Mouse (Mus musculus): ENCODE measurements at regions not wholly inside any gene's neighbourhood (a gene's known extent, or its start where the extent isn't known, plus 50 kb on each side); places are given as distances from the start of the nearest gene placed in this dataset.

DNA sequence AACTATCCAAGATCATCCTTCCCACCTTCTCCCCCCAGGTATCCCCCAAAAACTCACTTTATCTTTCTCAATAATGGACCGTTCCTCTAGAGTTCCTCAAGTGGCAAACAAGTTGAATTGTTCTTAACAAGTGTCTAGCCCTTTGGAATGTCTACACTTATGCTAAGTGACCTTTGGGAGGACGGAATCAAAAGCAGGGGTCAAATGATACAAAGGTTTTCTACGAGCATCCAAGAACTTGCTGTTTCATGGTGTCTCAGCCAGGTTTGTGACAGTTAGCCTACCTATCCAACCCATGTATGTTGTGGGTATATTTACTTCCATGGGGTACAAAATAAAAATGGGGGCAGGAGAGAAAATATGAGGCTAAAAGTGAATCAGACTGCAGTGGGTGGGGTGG, 136.7 kb upstream of the Cttnbp2 start:
- Histone ChIP-seq H3K9ac (no peak overlapping the region), H3K27ac (no peak overlapping the region), H3K27me3 (no peaks in the 10 kb centered on the region), H3K36me3 (ENCODE audit: poor library complexity, severe bottlenecking) (no peaks in the 10 kb centered on the region), H3K4me2 (no peak overlapping the region), H3K9me3 (replicated peaks) (no peaks in the 10 kb centered on the region), H3K4me3 (no peak overlapping the region), H3K4me1 (no peaks in the 10 kb centered on the region)
- WGBS, result 82% methylated on average over 3 of the region's 3 CpGs
- ATAC-seq, result no peak

DNA sequence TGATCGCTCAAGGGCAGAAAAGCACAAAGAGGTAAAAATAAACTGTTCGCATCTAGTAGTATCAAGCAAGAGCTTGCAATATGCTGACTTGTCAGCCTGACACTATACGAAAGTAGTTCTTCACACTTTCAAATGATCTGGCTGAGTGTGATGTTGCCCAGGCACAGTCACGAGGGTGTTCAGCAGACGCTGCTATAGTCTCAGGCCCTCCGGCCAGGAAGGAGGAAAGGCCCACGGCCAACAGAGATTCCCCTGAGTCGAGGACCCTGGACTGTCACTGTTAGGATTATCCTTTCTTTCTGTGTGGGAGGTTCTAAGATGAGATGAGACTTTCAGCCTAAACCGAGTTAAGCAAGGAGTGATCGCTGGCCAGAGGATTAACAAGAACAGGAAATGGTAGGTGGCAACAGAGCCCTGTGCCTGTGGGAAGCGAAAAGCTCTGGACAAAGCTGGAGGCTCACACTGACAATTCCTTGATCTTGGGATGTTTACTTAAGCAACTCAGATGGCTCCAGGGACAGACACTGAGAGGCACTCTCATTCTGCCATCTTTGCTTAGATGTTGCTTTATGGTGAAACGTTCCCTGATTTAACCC, 137.5 kb upstream of the Cttnbp2 start:
- H3K27ac ChIP-seq, result no peak overlapping the region
- H3K27me3 ChIP-seq, result no peaks in the 10 kb centered on the region
- WGBS, result 74% methylated on average over 12 of the region's 12 CpGs
- peak; percentile 23; the same call in 1 of the 2 replicates for ATAC-seq
- no peak overlapping the region for H3K9ac ChIP-seq
- H3K4me2 ChIP-seq, result no peak overlapping the region
- H3K4me3 ChIP-seq, result no peak overlapping the region
- no peaks in the 10 kb centered on the region for H3K9me3 ChIP-seq (replicated peaks)
- peaks cover 3% of the 10 kb centered on the region for H3K4me1 ChIP-seq
- no peaks in the 10 kb centered on the region for H3K36me3 ChIP-seq (ENCODE audit: poor library complexity, severe bottlenecking)

- H3K36me3 ChIP-seq (ENCODE audit: poor library complexity, severe bottlenecking), result no peaks in the 10 kb centered on the region
- H3K4me2 ChIP-seq, result no peak overlapping the region
- H3K4me3 ChIP-seq, result no peak overlapping the region
- no peak overlapping the region for H3K9ac ChIP-seq
- no peak; the same call in 1 of the 2 replicates for ATAC-seq
- WGBS, result 41% methylated on average over 6 of the region's 6 CpGs
- peaks cover 9% of the 10 kb centered on the region for H3K4me1 ChIP-seq
- no peaks in the 10 kb centered on the region for H3K27me3 ChIP-seq
- H3K9me3 ChIP-seq (replicated peaks), result no peaks in the 10 kb centered on the region
- H3K27ac ChIP-seq, result no peak overlapping the region
These were observed 139.6 kb upstream of the Cttnbp2 start for GRCm38 (mm10) chr6:18654275-18654674.

- Histone ChIP-seq H3K4me3 (no peak overlapping the region), H3K9me3 (replicated peaks) (no peaks in the 10 kb centered on the region), H3K27ac (no peak overlapping the region), H3K4me2 (no peak overlapping the region), H3K4me1 (peaks cover 9% of the 10 kb centered on the region), H3K9ac (no peak overlapping the region), H3K36me3 (ENCODE audit: poor library complexity, severe bottlenecking) (no peaks in the 10 kb centered on the region), H3K27me3 (no peaks in the 10 kb centered on the region)
- WGBS, result 74% methylated on average over 4 of the region's 4 CpGs
- ATAC-seq, result no peak
These were observed 141.6 kb upstream of the Cttnbp2 start for GRCm38 (mm10) chr6:18656202-18656601.

DNA sequence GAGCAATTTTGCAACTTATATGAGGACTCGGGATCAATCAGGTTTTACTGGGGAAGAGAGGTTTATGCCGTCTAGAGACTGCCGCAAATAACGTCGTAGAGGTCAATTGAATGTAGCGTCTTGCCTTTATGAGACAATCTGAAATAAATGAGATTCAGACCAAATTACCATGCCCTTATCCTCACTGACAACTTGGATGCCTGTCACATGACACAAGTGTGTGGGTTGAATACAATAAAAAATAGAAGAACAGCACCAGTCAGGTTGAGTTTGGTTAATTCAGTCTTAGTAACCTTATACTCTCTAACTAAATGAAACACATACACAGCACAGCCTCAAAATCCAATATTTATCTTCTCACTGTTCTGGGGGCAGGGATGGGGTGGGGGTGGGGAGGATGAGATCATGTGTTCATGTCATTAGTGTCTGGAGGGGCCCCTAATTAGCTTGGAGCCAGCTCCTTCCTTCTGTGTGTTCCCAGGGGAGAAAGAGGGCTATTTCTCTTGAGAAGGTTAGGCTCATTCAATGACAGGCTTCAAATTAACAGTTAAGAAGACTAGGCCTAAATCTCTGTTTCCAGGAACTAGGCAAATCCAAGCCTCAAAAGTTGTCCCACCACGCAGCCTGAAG, 142.2 kb upstream of the Cttnbp2 start:
- H3K36me3 ChIP-seq (ENCODE audit: poor library complexity, severe bottlenecking), result no peaks in the 10 kb centered on the region
- no peak overlapping the region for H3K27ac ChIP-seq
- no peak overlapping the region for H3K9ac ChIP-seq
- H3K4me1 ChIP-seq, result peaks cover 9% of the 10 kb centered on the region
- H3K27me3 ChIP-seq, result no peaks in the 10 kb centered on the region
- peak; percentile 36; the same call in 1 of the 2 replicates for ATAC-seq
- no peak overlapping the region for H3K4me2 ChIP-seq
- H3K9me3 ChIP-seq (replicated peaks), result no peaks in the 10 kb centered on the region
- WGBS, result 72% methylated on average over 7 of the region's 7 CpGs
- H3K4me3 ChIP-seq, result no peak overlapping the region

- Histone ChIP-seq H3K27me3 (no peaks in the 10 kb centered on the region), H3K9ac (no peak overlapping the region), H3K4me2 (no peak overlapping the region), H3K36me3 (ENCODE audit: poor library complexity, severe bottlenecking) (no peaks in the 10 kb centered on the region), H3K4me1 (no peaks in the 10 kb centered on the region), H3K9me3 (replicated peaks) (no peaks in the 10 kb centered on the region), H3K4me3 (no peak overlapping the region), H3K27ac (no peak overlapping the region)
- 92% methylated on average over 4 of the region's 4 CpGs for WGBS
- no peak for ATAC-seq
These were observed 150.0 kb upstream of the Cttnbp2 start for GRCm38 (mm10) chr6:18664687-18665086.

GRCm38 (mm10) chr6:18665992-18666391, 151.3 kb upstream of the Cttnbp2 start:
- no peak overlapping the region for H3K9ac ChIP-seq
- WGBS, result 82% methylated on average over 4 of the region's 4 CpGs
- ATAC-seq, result no peak
- no peak overlapping the region for H3K4me2 ChIP-seq
- H3K9me3 ChIP-seq (replicated peaks), result no peaks in the 10 kb centered on the region
- H3K36me3 ChIP-seq (ENCODE audit: poor library complexity, severe bottlenecking), result no peaks in the 10 kb centered on the region
- H3K4me1 ChIP-seq, result no peaks in the 10 kb centered on the region
- H3K27ac ChIP-seq, result no peak overlapping the region
- no peak overlapping the region for H3K4me3 ChIP-seq
- H3K27me3 ChIP-seq, result no peaks in the 10 kb centered on the region

GRCm38 (mm10) chr6:18666543-18666942, 151.9 kb upstream of the Cttnbp2 start:
- no peaks in the 10 kb centered on the region for H3K4me1 ChIP-seq
- no peaks in the 10 kb centered on the region for H3K9me3 ChIP-seq (replicated peaks)
- no peak overlapping the region for H3K9ac ChIP-seq
- H3K36me3 ChIP-seq (ENCODE audit: poor library complexity, severe bottlenecking), result no peaks in the 10 kb centered on the region
- no peak overlapping the region for H3K4me2 ChIP-seq
- no peak overlapping the region for H3K27ac ChIP-seq
- ATAC-seq, result no peak
- WGBS, result 84% methylated on average over 4 of the region's 4 CpGs
- H3K27me3 ChIP-seq, result no peaks in the 10 kb centered on the region
- no peak overlapping the region for H3K4me3 ChIP-seq

GRCm38 (mm10) chr6:18670677-18671076, 156.0 kb upstream of the Cttnbp2 start:
- H3K36me3 ChIP-seq (ENCODE audit: poor library complexity, severe bottlenecking), result no peaks in the 10 kb centered on the region
- no peaks in the 10 kb centered on the region for H3K9me3 ChIP-seq (replicated peaks)
- ATAC-seq, result no peak
- 85% methylated on average over 1 of the region's 1 CpGs for WGBS
- H3K4me3 ChIP-seq, result no peak overlapping the region
- no peak overlapping the region for H3K9ac ChIP-seq
- no peak overlapping the region for H3K27ac ChIP-seq
- H3K4me2 ChIP-seq, result no peak overlapping the region
- H3K27me3 ChIP-seq, result no peaks in the 10 kb centered on the region
- H3K4me1 ChIP-seq, result peaks cover 4% of the 10 kb centered on the region

DNA sequence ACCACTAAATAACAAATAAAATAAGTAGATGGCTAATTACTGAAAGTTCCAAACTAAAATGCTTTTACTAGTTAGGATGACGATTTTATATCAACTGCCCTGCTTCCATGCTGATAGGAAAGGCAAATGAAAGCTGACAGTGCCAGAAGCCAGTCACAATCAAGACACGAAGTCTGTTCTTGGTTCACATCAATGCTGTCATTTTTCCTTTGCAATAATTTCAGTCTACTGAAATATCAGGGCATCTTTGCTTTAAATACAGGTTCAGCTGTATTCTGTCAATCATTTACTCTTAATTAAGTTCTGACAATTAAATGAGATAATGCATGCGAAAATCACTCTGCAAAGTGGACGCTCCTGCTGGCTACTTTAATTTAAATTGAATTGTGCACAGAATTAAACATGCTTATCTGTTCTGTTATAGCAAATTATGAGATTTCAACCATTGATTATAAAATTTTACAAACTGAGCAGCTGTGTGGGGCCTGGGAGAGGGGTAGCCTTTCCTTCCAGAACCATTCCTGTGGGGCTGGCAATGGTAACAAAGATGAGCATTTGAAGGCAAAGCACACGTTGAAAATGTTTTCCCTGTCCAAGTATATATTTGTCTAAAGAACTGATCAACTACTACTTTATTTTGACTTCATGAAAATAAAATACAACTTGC, 160.1 kb upstream of the Cttnbp2 start:
- H3K4me2 ChIP-seq, result no peak overlapping the region
- ATAC-seq, result peak; percentile 34; the same call in 1 of the 2 replicates
- WGBS, result 46% methylated on average over 5 of the region's 5 CpGs
- H3K27me3 ChIP-seq, result no peaks in the 10 kb centered on the region
- no peak overlapping the region for H3K4me3 ChIP-seq
- no peaks in the 10 kb centered on the region for H3K9me3 ChIP-seq (replicated peaks)
- peaks cover 4% of the 10 kb centered on the region for H3K4me1 ChIP-seq
- no peak overlapping the region for H3K27ac ChIP-seq
- H3K36me3 ChIP-seq (ENCODE audit: poor library complexity, severe bottlenecking), result no peaks in the 10 kb centered on the region
- H3K9ac ChIP-seq, result no peak overlapping the region

DNA sequence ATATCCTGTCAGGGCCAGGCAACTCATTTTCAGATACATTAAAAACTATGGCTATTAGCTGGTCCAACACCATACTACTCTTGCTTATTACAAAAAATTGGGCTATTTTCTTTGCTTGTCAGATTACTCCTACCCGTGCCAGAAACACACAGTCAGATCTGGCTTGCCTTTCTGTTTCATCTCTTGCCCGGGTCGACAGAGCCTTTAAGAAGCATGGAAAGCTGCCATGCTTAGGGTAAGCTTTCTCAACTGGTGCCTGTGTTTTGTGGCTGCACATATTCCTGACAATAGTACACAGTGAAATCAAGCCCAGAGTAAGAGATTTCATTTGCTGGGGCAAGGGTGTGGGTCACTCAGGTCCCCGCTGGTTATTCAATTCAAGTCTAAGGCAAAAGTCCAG, 162.5 kb upstream of the Cttnbp2 start:
- Histone ChIP-seq H3K9ac (no peak overlapping the region), H3K4me2 (no peak overlapping the region), H3K4me1 (peaks cover 4% of the 10 kb centered on the region), H3K36me3 (ENCODE audit: poor library complexity, severe bottlenecking) (no peaks in the 10 kb centered on the region), H3K27ac (no peak overlapping the region), H3K9me3 (replicated peaks) (no peaks in the 10 kb centered on the region), H3K27me3 (no peaks in the 10 kb centered on the region), H3K4me3 (no peak overlapping the region)
- WGBS, result 85% methylated on average over 4 of the region's 4 CpGs
- no peak for ATAC-seq

- ATAC-seq, result no peak
- Histone ChIP-seq H3K9ac (no peak overlapping the region), H3K27ac (no peak overlapping the region), H3K9me3 (replicated peaks) (no peaks in the 10 kb centered on the region), H3K4me3 (no peak overlapping the region), H3K27me3 (no peaks in the 10 kb centered on the region), H3K4me2 (no peak overlapping the region), H3K36me3 (ENCODE audit: poor library complexity, severe bottlenecking) (no peaks in the 10 kb centered on the region), H3K4me1 (no peaks in the 10 kb centered on the region)
These were observed 166.1 kb upstream of the Cttnbp2 start for GRCm38 (mm10) chr6:18680712-18681111.

All from forebrain, embryonic 13.5 days (tissue).